Mouse (Mus musculus): Measurements from ENCODE around the gene Pum3. TPM values are rescaled to one million over a fixed set of nuclear protein-coding genes. Genes with fewer than 3 reads are reported as not detected.

Pum3 gene
- total and polyA plus RNA-seq, 2 experiments: 13.2 to 14.3 TPM

GRCm38 (mm10) chr19:27437982-27438652 lies 8.5 kb upstream of the Pum3 start:
- TF ChIP-seq POLR2A (IDR thresholded peaks at IDR 0.05; ENCODE audit: extremely low read depth, insufficient read depth, low read length) (no peak), CTCF (IDR thresholded peaks at IDR 0.05; ENCODE audit: low read depth, low read length) (no peak)
- DNase-seq (ENCODE audit: extremely low read depth, low read depth, low spot score): peak; percentile 92
- H3K27me3 ChIP-seq (ENCODE audit: control insufficient read depth, insufficient read depth, low read length): no peaks in the 10 kb centered on the region
- H3K4me1 ChIP-seq (ENCODE audit: control insufficient read depth, insufficient read depth, low read length): peaks cover 3% of the 10 kb centered on the region; the same call in 1 of the 2 replicates
- H3K27ac ChIP-seq (replicated peaks; ENCODE audit: insufficient read depth, low read depth, low read length): no peak overlapping the region; the same call in 1 of the 2 replicates
- no peaks in the 10 kb centered on the region for H3K79me2 ChIP-seq (ENCODE audit: control insufficient read depth, insufficient read depth, low read length)
- 54% methylated on average over 10 of the region's 10 CpGs for WGBS
- no peak overlapping the region for H3K4me3 ChIP-seq (ENCODE audit: insufficient read depth, low read depth, low read length)
- H3K9ac ChIP-seq (ENCODE audit: low read depth, low read length): no peak overlapping the region
- no peaks in the 10 kb centered on the region for H3K36me3 ChIP-seq (ENCODE audit: control insufficient read depth, insufficient read depth, low read length)

GRCm38 (mm10) chr19:27430406-27430805 lies 781 bp upstream of the Pum3 start:
- DNase-seq (ENCODE audit: extremely low read depth, low read depth, low spot score): peak; percentile 29
- peak overlapping the region; percentile 57 for H3K27ac ChIP-seq (replicated peaks; ENCODE audit: insufficient read depth, low read depth, low read length)

GRCm38 (mm10) chr19:27429281-27429680 lies 344 bp downstream of the Pum3 start:
- peak overlapping the region; percentile 69 for H3K4me3 ChIP-seq (ENCODE audit: insufficient read depth, low read depth, low read length)
- under 1% methylated on average over 16 of the region's 16 CpGs for WGBS
- no peaks in the 10 kb centered on the region; the same call in 1 of the 2 replicates for H3K79me2 ChIP-seq (ENCODE audit: control insufficient read depth, insufficient read depth, low read length)
- peak overlapping the region; percentile 55 for H3K9ac ChIP-seq (ENCODE audit: low read depth, low read length)
- no peak for TF ChIP-seq CTCF (IDR thresholded peaks at IDR 0.05; ENCODE audit: low read depth, low read length)
- no peak for TF ChIP-seq POLR2A (IDR thresholded peaks at IDR 0.05; ENCODE audit: extremely low read depth, insufficient read depth, low read length)
- peaks cover 16% of the 10 kb centered on the region for H3K36me3 ChIP-seq (ENCODE audit: control insufficient read depth, insufficient read depth, low read length)
- peak overlapping the region; percentile 10; the same call in 1 of the 2 replicates for H3K27ac ChIP-seq (replicated peaks; ENCODE audit: insufficient read depth, low read depth, low read length)
- DNase-seq (ENCODE audit: extremely low read depth, low read depth, low spot score): peak; percentile 25
- no peaks in the 10 kb centered on the region for H3K27me3 ChIP-seq (ENCODE audit: control insufficient read depth, insufficient read depth, low read length)
- peaks cover 6% of the 10 kb centered on the region for H3K4me1 ChIP-seq (ENCODE audit: control insufficient read depth, insufficient read depth, low read length)

More at GRCm38 (mm10) chr19:27430406-27430805, 781 bp upstream of the Pum3 start:
- peaks cover 6% of the 10 kb centered on the region for H3K36me3 ChIP-seq (ENCODE audit: control insufficient read depth, insufficient read depth, low read length)
- H3K9ac ChIP-seq (ENCODE audit: low read depth, low read length): peak overlapping the region; percentile 72
- H3K79me2 ChIP-seq (ENCODE audit: control insufficient read depth, insufficient read depth, low read length): no peaks in the 10 kb centered on the region; the same call in 1 of the 2 replicates
- TF ChIP-seq CTCF (IDR thresholded peaks at IDR 0.05; ENCODE audit: low read depth, low read length) (no peak), POLR2A (IDR thresholded peaks at IDR 0.05; ENCODE audit: extremely low read depth, insufficient read depth, low read length) (no peak)
- WGBS: under 1% methylated on average over 10 of the region's 10 CpGs
- no peaks in the 10 kb centered on the region for H3K27me3 ChIP-seq (ENCODE audit: control insufficient read depth, insufficient read depth, low read length)
- peak overlapping the region; percentile 33 for H3K4me3 ChIP-seq (ENCODE audit: insufficient read depth, low read depth, low read length)
- peaks cover 6% of the 10 kb centered on the region for H3K4me1 ChIP-seq (ENCODE audit: control insufficient read depth, insufficient read depth, low read length)

GRCm38 (mm10) chr19:27427865-27428264 lies 1.8 kb downstream of the Pum3 start:
- peaks cover 25% of the 10 kb centered on the region for H3K36me3 ChIP-seq (ENCODE audit: control insufficient read depth, insufficient read depth, low read length)
- TF ChIP-seq POLR2A (IDR thresholded peaks at IDR 0.05; ENCODE audit: extremely low read depth, insufficient read depth, low read length): no peak
- no peak overlapping the region for H3K4me3 ChIP-seq (ENCODE audit: insufficient read depth, low read depth, low read length)
- 26% methylated on average over 2 of the region's 2 CpGs for WGBS
- H3K27ac ChIP-seq (replicated peaks; ENCODE audit: insufficient read depth, low read depth, low read length): no peak overlapping the region
- peak; percentile 36 for DNase-seq (ENCODE audit: extremely low read depth, low read depth, low spot score)
- no peaks in the 10 kb centered on the region; the same call in 1 of the 2 replicates for H3K79me2 ChIP-seq (ENCODE audit: control insufficient read depth, insufficient read depth, low read length)
- H3K9ac ChIP-seq (ENCODE audit: low read depth, low read length): no peak overlapping the region
- H3K4me1 ChIP-seq (ENCODE audit: control insufficient read depth, insufficient read depth, low read length): peaks cover 6% of the 10 kb centered on the region
- no peaks in the 10 kb centered on the region for H3K27me3 ChIP-seq (ENCODE audit: control insufficient read depth, insufficient read depth, low read length)

GRCm38 (mm10) chr19:27426451-27426850 lies 3.2 kb downstream of the Pum3 start:
- peaks cover 33% of the 10 kb centered on the region for H3K36me3 ChIP-seq (ENCODE audit: control insufficient read depth, insufficient read depth, low read length)
- H3K79me2 ChIP-seq (ENCODE audit: control insufficient read depth, insufficient read depth, low read length): no peaks in the 10 kb centered on the region; the same call in 1 of the 2 replicates
- no peak for TF ChIP-seq CTCF (IDR thresholded peaks at IDR 0.05; ENCODE audit: low read depth, low read length)
- no peak for TF ChIP-seq POLR2A (IDR thresholded peaks at IDR 0.05; ENCODE audit: extremely low read depth, insufficient read depth, low read length)
- H3K4me1 ChIP-seq (ENCODE audit: control insufficient read depth, insufficient read depth, low read length): peaks cover 6% of the 10 kb centered on the region
- DNase-seq (ENCODE audit: extremely low read depth, low read depth, low spot score): no peak
- no peak overlapping the region for H3K9ac ChIP-seq (ENCODE audit: low read depth, low read length)
- WGBS: 68% methylated on average over 1 of the region's 1 CpGs
- no peaks in the 10 kb centered on the region for H3K27me3 ChIP-seq (ENCODE audit: control insufficient read depth, insufficient read depth, low read length)
- H3K4me3 ChIP-seq (ENCODE audit: insufficient read depth, low read depth, low read length): no peak overlapping the region
- H3K27ac ChIP-seq (replicated peaks; ENCODE audit: insufficient read depth, low read depth, low read length): no peak overlapping the region

GRCm38 (mm10) chr19:27425656-27426055 lies 4.0 kb downstream of the Pum3 start:
- H3K9ac ChIP-seq (ENCODE audit: low read depth, low read length): no peak overlapping the region
- H3K36me3 ChIP-seq (ENCODE audit: control insufficient read depth, insufficient read depth, low read length): peaks cover 34% of the 10 kb centered on the region
- H3K27me3 ChIP-seq (ENCODE audit: control insufficient read depth, insufficient read depth, low read length): no peaks in the 10 kb centered on the region
- no peak overlapping the region for H3K4me3 ChIP-seq (ENCODE audit: insufficient read depth, low read depth, low read length)
- WGBS: 71% methylated on average over 7 of the region's 7 CpGs
- H3K4me1 ChIP-seq (ENCODE audit: control insufficient read depth, insufficient read depth, low read length): peaks cover 4% of the 10 kb centered on the region
- no peaks in the 10 kb centered on the region; the same call in 1 of the 2 replicates for H3K79me2 ChIP-seq (ENCODE audit: control insufficient read depth, insufficient read depth, low read length)
- TF ChIP-seq POLR2A (IDR thresholded peaks at IDR 0.05; ENCODE audit: extremely low read depth, insufficient read depth, low read length): no peak
- peak; percentile 14; the same call in 1 of the 2 replicates for TF ChIP-seq CTCF (IDR thresholded peaks at IDR 0.05; ENCODE audit: low read depth, low read length)
- H3K27ac ChIP-seq (replicated peaks; ENCODE audit: insufficient read depth, low read depth, low read length): no peak overlapping the region
- no peak for DNase-seq (ENCODE audit: extremely low read depth, low read depth, low spot score)

Data from liver, adult 2 months (tissue).